8 mouse cellular contexts compared by ENCODE assay signal in the genomic region with DNA sequence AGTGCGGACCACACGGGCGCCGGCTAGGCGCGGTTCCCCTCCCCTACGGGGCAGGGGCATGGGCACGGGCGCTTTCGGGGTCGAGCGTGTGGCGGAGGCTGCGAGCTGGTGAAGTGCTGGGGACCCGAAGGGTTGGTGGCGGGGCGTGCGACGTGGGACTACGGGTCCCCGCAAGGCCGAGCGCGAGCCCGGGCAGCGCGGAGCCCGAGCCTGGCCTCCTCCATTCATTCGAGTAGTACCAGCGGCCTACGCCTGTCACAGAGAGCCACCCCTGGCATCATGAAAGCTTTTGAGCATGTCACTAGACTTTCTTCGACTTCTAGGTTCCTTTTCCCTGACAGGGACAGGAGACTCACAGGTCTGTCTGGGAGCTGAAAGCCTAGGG. TPM values are rescaled to one million over a fixed set of nuclear protein-coding genes. Genes with fewer than 3 reads are reported as not detected.
A peak's percentile ranks its signal among the peaks of the same experiment; 100 is the strongest.
DNase-seq lines count a peak whose midpoint lies in the region; ATAC-seq lines count a peak whose summit lies in the region.

Gene Mroh8, minus strand, starts transcription at position 134 of the 385 bp plus-strand sequence.

- peak; percentile 69 for ATAC-seq in kidney, embryonic 16.5 days (ENCODE audit: low FRiP score, low TSS enrichment)
- peak; percentile 71 for ATAC-seq in heart, embryonic 16.5 days (replicated peaks; ENCODE audit: extremely low read depth, insufficient read depth, low FRiP score)
- ATAC-seq in limb, embryonic 15.5 days (ENCODE audit: insufficient number of reproducible peaks, low FRiP score, low TSS enrichment, low read depth), result peak; percentile 52
- ATAC-seq in stomach, embryonic 16.5 days (ENCODE audit: insufficient read depth, low FRiP score), result peak; percentile 61; the same call in 1 of the 2 replicates

- peak within 1 kb of the TSS; percentile 96 for H3K9ac ChIP-seq in kidney, embryonic 16.5 days (replicated peaks; ENCODE audit: low read length)
- peak within 1 kb of the TSS; percentile 96 for H3K9ac ChIP-seq in heart, embryonic 16.5 days (ENCODE audit: low read length)
- H3K9ac ChIP-seq in limb, embryonic 15.5 days, result peak within 1 kb of the TSS; percentile 91
- peak within 1 kb of the TSS; percentile 97 for H3K9ac ChIP-seq in stomach, embryonic 16.5 days (ENCODE audit: low read length)

- H3K4me1 ChIP-seq in kidney, embryonic 16.5 days (ENCODE audit: insufficient read depth, low read length), result peaks cover 22% of the 10 kb centered on the region
- H3K4me1 ChIP-seq in heart, embryonic 16.5 days (ENCODE audit: control insufficient read depth, insufficient read depth, low read length), result peaks cover 17% of the 10 kb centered on the region
- peaks cover 19% of the 10 kb centered on the region for H3K4me1 ChIP-seq in limb, embryonic 15.5 days
- peaks cover 17% of the 10 kb centered on the region for H3K4me1 ChIP-seq in stomach, embryonic 16.5 days (ENCODE audit: control insufficient read depth, insufficient read depth, low read length)

- WGBS in kidney, embryonic 16.5 days, result under 1% methylated on average over 25 of the region's 32 CpGs
- under 1% methylated on average over 32 of the region's 32 CpGs for WGBS in heart, embryonic 16.5 days
- 0% methylated on average over 32 of the region's 32 CpGs for WGBS in limb, embryonic 15.5 days
- 0% methylated on average over 32 of the region's 32 CpGs for WGBS in stomach, embryonic 16.5 days

- no peaks in the 10 kb centered on the region for H3K9me3 ChIP-seq in kidney, embryonic 16.5 days (ENCODE audit: low read length)
- H3K9me3 ChIP-seq in heart, embryonic 16.5 days (replicated peaks; ENCODE audit: control insufficient read depth, low read length), result no peaks in the 10 kb centered on the region
- no peaks in the 10 kb centered on the region for H3K9me3 ChIP-seq in limb, embryonic 15.5 days
- H3K9me3 ChIP-seq in stomach, embryonic 16.5 days (replicated peaks; ENCODE audit: control insufficient read depth, low read length), result no peaks in the 10 kb centered on the region

- peak within 1 kb of the TSS; percentile 94 for H3K27ac ChIP-seq in kidney, embryonic 16.5 days (ENCODE audit: low read length)
- H3K27ac ChIP-seq in heart, embryonic 16.5 days (ENCODE audit: low read length), result peak within 1 kb of the TSS; percentile 95
- H3K27ac ChIP-seq in limb, embryonic 15.5 days, result peak within 1 kb of the TSS; percentile 97
- peak within 1 kb of the TSS; percentile 91 for H3K27ac ChIP-seq in stomach, embryonic 16.5 days (ENCODE audit: low read length)

- peak within 1 kb of the TSS; percentile 76 for H3K4me2 ChIP-seq in kidney, embryonic 16.5 days (replicated peaks; ENCODE audit: low read depth, low read length)
- peak within 1 kb of the TSS; percentile 89 for H3K4me2 ChIP-seq in heart, embryonic 16.5 days (ENCODE audit: low read depth, low read length)
- H3K4me2 ChIP-seq in limb, embryonic 15.5 days, result peak within 1 kb of the TSS; percentile 64
- H3K4me2 ChIP-seq in stomach, embryonic 16.5 days (ENCODE audit: low read depth, low read length), result peak within 1 kb of the TSS; percentile 71

- peak within 1 kb of the TSS; percentile 87 for H3K4me3 ChIP-seq in kidney, embryonic 16.5 days (ENCODE audit: low read length)
- H3K4me3 ChIP-seq in heart, embryonic 16.5 days (ENCODE audit: low read length), result peak within 1 kb of the TSS; percentile 99
- peak within 1 kb of the TSS; percentile 100 for H3K4me3 ChIP-seq in limb, embryonic 15.5 days
- peak within 1 kb of the TSS; percentile 99 for H3K4me3 ChIP-seq in stomach, embryonic 16.5 days (replicated peaks; ENCODE audit: low read length)

- DNase-seq in kidney, adult 9 months, result no peak
- DNase-seq in ES-CJ7 (ENCODE audit: low read depth, low spot score), result peak; percentile 30
- peak; percentile 45 for DNase-seq in c-Kit-positive CD71-negative TER-119-negative erythroid progenitor cells, embryonic 14.5 days (ENCODE audit: low read depth)
- no peak for DNase-seq in B cell, adult 2 months

- H3K36me3 ChIP-seq in kidney, embryonic 16.5 days (ENCODE audit: insufficient read depth, low read length), result peaks cover 17% of the 10 kb centered on the region; the same call in 1 of the 2 replicates
- H3K36me3 ChIP-seq in heart, embryonic 16.5 days (ENCODE audit: control insufficient read depth, insufficient read depth), result peaks cover 14% of the 10 kb centered on the region
- peaks cover 17% of the 10 kb centered on the region for H3K36me3 ChIP-seq in limb, embryonic 15.5 days
- H3K36me3 ChIP-seq in stomach, embryonic 16.5 days (ENCODE audit: control insufficient read depth, insufficient read depth, low read length), result no peaks in the 10 kb centered on the region

- no peaks in the 10 kb centered on the region for H3K27me3 ChIP-seq in kidney, embryonic 16.5 days (ENCODE audit: insufficient read depth, low read length)
- H3K27me3 ChIP-seq in heart, embryonic 16.5 days (ENCODE audit: control insufficient read depth, insufficient read depth, low read length), result no peaks in the 10 kb centered on the region
- H3K27me3 ChIP-seq in limb, embryonic 15.5 days, result no peaks in the 10 kb centered on the region
- H3K27me3 ChIP-seq in stomach, embryonic 16.5 days (ENCODE audit: control insufficient read depth, insufficient read depth, low read length), result no peaks in the 10 kb centered on the region

RNA-seq across cellular contexts. Expression of gene Mroh8, which starts in this region (rescaled TPM):
- 0.36 and 0.58 TPM in 2 replicates for polyA plus RNA-seq in kidney, embryonic 16.5 days (2015; fragmentation: Nextera tagmentation; extraction: Ambion mirVana)
- 0.24 and 0.59 TPM in 2 replicates for polyA plus RNA-seq in heart, embryonic 16.5 days (2015; fragmentation: Nextera tagmentation; extraction: Ambion mirVana)
- 0.36 and 1.0 TPM in 2 replicates for polyA plus RNA-seq in limb, embryonic 15.5 days (2015; fragmentation: Nextera tagmentation; extraction: Ambion mirVana)
- polyA plus RNA-seq in stomach, embryonic 16.5 days (2015; fragmentation: Nextera tagmentation; extraction: Ambion mirVana), result 0.43 and 0.50 TPM in 2 replicates

Comparison
In these comparisons a context has a peak if more than half of its experiments do, and no peak if none do; other contexts are left out.
1. Peak in ATAC-seq, H3K4me3 ChIP-seq, H3K27ac ChIP-seq, H3K9ac ChIP-seq and H3K4me2 ChIP-seq in kidney, embryonic 16.5 days; RNA of the gene not detected or under 1 TPM.
2. Peak in ATAC-seq, H3K4me3 ChIP-seq, H3K27ac ChIP-seq, H3K9ac ChIP-seq and H3K4me2 ChIP-seq in heart, embryonic 16.5 days; RNA of the gene not detected or under 1 TPM.
3. Peak in ATAC-seq, H3K4me3 ChIP-seq, H3K27ac ChIP-seq, H3K9ac ChIP-seq and H3K4me2 ChIP-seq in stomach, embryonic 16.5 days; RNA of the gene not detected or under 1 TPM.
4. DNase-seq: peak in ES-CJ7 (single experiment) and c-Kit-positive CD71-negative TER-119-negative erythroid progenitor cells, embryonic 14.5 days (single experiment); none in kidney, adult 9 months (single experiment) and B cell, adult 2 months (0 of 2).
5. Peak in every context shown above with its lines, with median percentiles within 50 percentile points of each other: ATAC-seq, H3K27ac ChIP-seq, H3K4me2 ChIP-seq, H3K4me3 ChIP-seq and H3K9ac ChIP-seq.